Mouse (Mus musculus) spleen, adult 2 months (tissue): Measurements from ENCODE around the gene Slc12a7. TPM values are rescaled to one million over a fixed set of nuclear protein-coding genes. Genes with fewer than 3 reads are reported as not detected.

ENCODE experiments used
- DNase-seq, 2 experiments: peaks; one replicate each; pipeline versions ENCODE4 v3.0.0 to v3.0.0-alpha.2; 2012 to 2021; ENCODE audit warnings: low spot score in 2 of 2, low read depth in 1 of 2
- H3K27ac ChIP-seq: fragments of 200-500 bp; 2 replicates; pipeline ENCODE4 v1.5.1; 2012; ENCODE audit warnings: low read length, inconsistent platforms; ENCODE audit not compliant: insufficient read depth
- H3K27me3 ChIP-seq: fragments of 200-500 bp; 2 replicates; pipeline ENCODE4 v1.6.1; 2012; ENCODE audit warnings: mild to moderate bottlenecking, moderate library complexity, low read length, inconsistent platforms; ENCODE audit not compliant: control insufficient read depth, insufficient read depth
- H3K36me3 ChIP-seq: fragments of 200-500 bp; 2 replicates; pipeline ENCODE4 v1.6.1; 2012; ENCODE audit warnings: mild to moderate bottlenecking, low read length, inconsistent platforms; ENCODE audit not compliant: control insufficient read depth, insufficient read depth
- H3K4me1 ChIP-seq: fragments of 200-500 bp; 2 replicates; pipeline ENCODE4 v1.6.1; 2011; ENCODE audit warnings: inconsistent platforms; ENCODE audit not compliant: control insufficient read depth, insufficient read depth, insufficient read length
- H3K4me3 ChIP-seq: fragments of 200-500 bp; 2 replicates; pipeline ENCODE4 v1.5.1; 2011; ENCODE audit warnings: mild to moderate bottlenecking, inconsistent platforms; ENCODE audit not compliant: insufficient read depth, insufficient read length; ENCODE audit errors: extremely low read depth
- CTCF ChIP-seq: fragments of 200-500 bp; IDR thresholded peaks from 2 replicates; pipeline ENCODE4 v1.5.1; 2011; ENCODE audit warnings: mild to moderate bottlenecking, inconsistent platforms; ENCODE audit not compliant: insufficient read depth, insufficient read length, insufficient replicate concordance; ENCODE audit errors: extremely low read depth
- POLR2A ChIP-seq: fragments of 200-500 bp; IDR thresholded peaks from 2 replicates; pipeline ENCODE4 v1.6.1; 2011; ENCODE audit warnings: low read depth, low read length, inconsistent platforms
- WGBS: fragments of 180-500 bp; shearing (Covaris S2); methylation state at CpG from one replicate; pipeline ENCODE4 v1.1.7; 2018; 5-methylcytosine and 5-hydroxymethylcytosine counted together
- polyA plus RNA-seq: library from polyadenylated mRNA; depleted of rRNA; stranded (reverse); fragments of >200 nt; gene quantifications from 2 replicates; pipeline ENCODE4 v1.2.3, GENCODE M21; 2012

Gene Slc12a7
- polyA plus RNA-seq, 1 experiment: 56.2 TPM

DNA sequence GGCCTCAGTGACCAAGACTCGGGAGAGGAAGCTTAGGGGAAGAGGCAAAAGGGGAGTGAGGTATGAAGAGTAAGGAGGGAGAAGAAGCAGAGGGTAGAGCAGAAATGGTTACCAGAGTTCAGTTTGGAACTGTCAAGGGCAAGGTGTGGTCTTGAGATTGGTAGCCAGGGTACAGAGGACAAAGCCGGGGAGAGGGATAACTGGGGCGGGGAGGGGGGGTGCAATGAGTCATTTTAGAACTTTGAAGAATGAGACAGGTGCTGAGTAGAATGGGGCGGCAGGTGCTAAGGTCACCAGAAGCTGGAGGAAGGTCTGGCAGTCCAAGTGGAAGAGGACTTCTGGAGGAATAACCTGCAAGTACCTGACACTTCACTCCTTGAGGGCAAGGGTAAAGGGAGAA lies 19.7 kb upstream of the Slc12a7 start:
- TF ChIP-seq POLR2A (no peak), CTCF (no peak)
- Histone ChIP-seq H3K27me3 (no peaks in the 10 kb centered on the region), H3K36me3 (no peaks in the 10 kb centered on the region), H3K4me3 (no peak overlapping the region), H3K27ac (no peak overlapping the region), H3K4me1 (peaks cover 3% of the 10 kb centered on the region; the same call in 1 of the 2 replicates)
- WGBS: 79% methylated on average over 4 of the region's 4 CpGs
- no peak for DNase-seq

DNA sequence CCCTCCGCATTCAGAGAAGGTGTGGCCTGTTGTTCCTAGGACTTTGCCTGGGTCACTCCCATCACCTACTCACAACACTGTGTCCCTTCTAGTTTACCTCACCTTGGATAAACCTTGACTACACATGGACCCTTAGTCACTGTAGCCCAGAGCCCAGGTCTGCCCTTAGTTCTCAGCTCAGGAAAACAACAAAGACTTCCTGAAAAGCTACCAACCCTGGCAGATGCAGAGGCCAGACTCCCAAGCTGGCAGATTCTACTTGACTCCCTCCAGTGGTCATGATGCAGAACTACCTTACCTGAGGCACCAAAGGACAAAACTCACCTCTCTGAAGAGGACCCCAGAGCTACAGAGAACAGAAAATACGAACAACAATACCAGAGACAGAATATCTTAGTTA lies 18.9 kb upstream of the Slc12a7 start:
- Histone ChIP-seq H3K36me3 (no peaks in the 10 kb centered on the region), H3K4me3 (no peak overlapping the region), H3K27me3 (no peaks in the 10 kb centered on the region), H3K4me1 (0 out of 2 replicates have a peak, but pooled peaks cover 3% of the 10 kb centered on the region), H3K27ac (no peak overlapping the region)
- TF ChIP-seq CTCF (peak; percentile 35; the same call in 1 of the 2 replicates), POLR2A (no peak)
- DNase-seq: peak in 1 of 2 experiments; percentile 27
- WGBS: 64% methylated on average over 2 of the region's 2 CpGs

DNA sequence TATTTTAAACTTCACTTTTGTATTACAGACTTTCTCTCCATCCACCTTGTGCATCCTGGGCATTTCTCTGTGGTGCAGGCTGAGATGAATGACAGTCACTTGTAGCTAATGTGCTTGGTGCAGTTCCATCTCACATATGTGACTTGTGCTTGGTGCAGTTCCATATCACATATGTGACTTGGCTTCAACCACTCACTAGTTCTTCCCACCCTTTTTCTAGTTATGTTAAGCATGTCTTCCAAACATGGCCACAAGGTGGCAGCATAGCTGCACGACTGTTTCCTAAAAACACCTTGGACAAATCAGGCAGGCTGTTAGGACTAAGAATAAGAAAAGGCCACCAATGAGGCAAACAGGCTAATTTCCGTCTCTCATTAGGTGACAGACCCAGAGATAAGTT lies 14.7 kb upstream of the Slc12a7 start:
- no peaks in the 10 kb centered on the region for H3K36me3 ChIP-seq
- no peaks in the 10 kb centered on the region for H3K4me1 ChIP-seq
- TF ChIP-seq CTCF (peak; percentile 68; the same call in 1 of the 2 replicates), POLR2A (no peak)
- no peak overlapping the region for H3K4me3 ChIP-seq
- no peak overlapping the region for H3K27ac ChIP-seq
- 5% methylated on average over 2 of the region's 2 CpGs for WGBS
- no peaks in the 10 kb centered on the region for H3K27me3 ChIP-seq
- peak; percentile 64 to 72 for DNase-seq

DNA sequence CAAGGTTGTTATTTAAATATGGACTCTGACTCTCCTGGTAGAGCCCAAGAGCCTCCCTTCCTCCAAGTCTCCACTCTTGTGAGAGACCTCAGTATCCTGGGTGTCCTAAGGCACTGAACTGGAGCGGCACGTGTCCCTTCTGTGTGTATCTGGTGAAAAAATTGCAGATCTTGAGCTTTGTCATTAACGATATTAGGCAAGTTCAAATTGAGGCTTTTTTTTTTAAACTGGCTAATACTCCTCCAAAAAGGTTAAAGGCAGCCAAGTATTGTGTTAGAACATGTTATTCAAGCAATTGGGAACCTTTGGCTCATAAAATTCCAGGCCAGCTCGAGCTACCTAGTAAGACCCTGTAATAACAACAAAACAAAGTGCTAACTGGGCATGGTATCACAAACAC lies 12.7 kb upstream of the Slc12a7 start:
- H3K27ac ChIP-seq: no peak overlapping the region
- no peaks in the 10 kb centered on the region for H3K4me1 ChIP-seq
- H3K4me3 ChIP-seq: no peak overlapping the region
- no peak for DNase-seq
- WGBS: 82% methylated on average over 4 of the region's 4 CpGs
- H3K36me3 ChIP-seq: no peaks in the 10 kb centered on the region
- no peaks in the 10 kb centered on the region for H3K27me3 ChIP-seq
- TF ChIP-seq CTCF: no peak
- TF ChIP-seq POLR2A: no peak

DNA sequence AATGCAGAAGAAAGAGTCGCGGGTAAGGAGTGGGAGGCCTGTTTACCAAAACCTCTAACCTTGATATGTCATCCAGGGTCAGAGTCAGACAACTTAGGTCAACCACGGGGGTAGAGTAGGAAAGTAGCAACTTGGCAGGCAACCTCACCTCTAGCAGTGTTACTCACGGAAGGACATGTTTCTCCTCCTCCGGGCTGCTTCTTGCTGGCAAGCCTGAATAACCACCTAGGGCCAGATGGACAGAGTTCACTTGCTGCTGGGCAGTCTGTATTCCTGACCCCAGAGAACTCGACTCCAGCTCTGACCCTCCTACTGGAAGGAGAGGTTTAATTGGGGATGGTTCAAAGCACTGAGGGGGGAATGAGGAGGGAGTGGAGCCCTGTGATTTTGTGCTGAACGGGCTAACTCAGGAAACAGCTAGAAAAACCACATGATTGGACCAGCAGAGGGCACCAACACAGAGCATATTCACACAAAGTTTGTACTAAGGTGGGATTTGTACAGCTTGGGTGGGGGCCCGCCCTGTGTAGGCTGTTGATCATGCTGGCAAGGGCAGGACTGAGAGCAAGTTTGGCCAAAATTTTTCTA lies 9.7 kb upstream of the Slc12a7 start:
- peak in 1 of 2 experiments; percentile 20 for DNase-seq
- Histone ChIP-seq H3K4me3 (no peak overlapping the region), H3K27ac (no peak overlapping the region), H3K4me1 (no peaks in the 10 kb centered on the region), H3K27me3 (no peaks in the 10 kb centered on the region), H3K36me3 (no peaks in the 10 kb centered on the region)
- 42% methylated on average over 8 of the region's 8 CpGs for WGBS
- TF ChIP-seq CTCF (peak; percentile 33; the same call in 1 of the 2 replicates), POLR2A (no peak)

DNA sequence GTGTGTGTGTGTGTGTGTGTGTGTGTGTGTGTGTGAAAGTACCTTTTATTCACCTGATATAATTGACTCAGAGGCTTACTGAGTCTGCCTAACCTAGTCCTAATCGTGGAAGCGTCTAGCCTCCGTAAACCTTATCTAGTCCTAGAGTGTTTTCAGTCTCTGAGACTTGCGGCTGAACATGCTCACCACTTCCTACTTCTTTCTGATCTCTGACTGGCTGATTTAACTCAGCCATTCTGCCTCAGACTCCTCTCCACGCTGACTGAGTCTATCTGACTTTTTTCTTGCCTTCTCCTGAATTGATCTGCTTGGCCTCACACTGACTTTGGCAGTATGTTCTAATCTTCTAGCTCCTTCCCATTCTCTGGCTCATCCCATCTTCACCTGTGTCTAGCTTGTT lies 7.6 kb upstream of the Slc12a7 start:
- no peaks in the 10 kb centered on the region for H3K36me3 ChIP-seq
- no peak overlapping the region; the same call in 1 of the 2 replicates for H3K27ac ChIP-seq
- no peak for DNase-seq
- no peak for TF ChIP-seq CTCF
- TF ChIP-seq POLR2A: no peak
- H3K4me3 ChIP-seq: no peak overlapping the region
- WGBS: 3% methylated on average over 5 of the region's 5 CpGs
- H3K4me1 ChIP-seq: no peaks in the 10 kb centered on the region
- no peaks in the 10 kb centered on the region for H3K27me3 ChIP-seq

DNA sequence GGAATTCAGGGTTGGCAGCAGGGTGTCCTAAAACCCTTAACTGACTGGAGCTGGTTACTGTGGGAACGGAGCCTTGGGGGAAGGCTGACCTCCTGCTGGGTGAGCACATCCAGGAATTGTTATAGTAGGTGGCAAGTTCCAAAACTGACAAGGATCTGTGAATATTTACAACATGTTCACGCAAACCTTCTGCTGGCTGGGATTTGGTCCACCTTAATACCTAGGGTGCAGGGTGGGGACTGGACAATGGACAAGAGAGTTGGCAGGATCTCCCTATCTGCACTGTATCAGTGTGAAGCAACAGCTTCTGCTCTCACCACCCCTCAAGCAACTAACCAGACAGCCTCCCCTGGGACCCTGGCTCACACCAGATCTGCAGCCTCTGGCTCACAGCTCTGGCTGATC lies 5.3 kb upstream of the Slc12a7 start:
- Histone ChIP-seq H3K27ac (no peak overlapping the region), H3K4me1 (peaks cover 2% of the 10 kb centered on the region; the same call in 1 of the 2 replicates), H3K36me3 (no peaks in the 10 kb centered on the region), H3K4me3 (no peak overlapping the region), H3K27me3 (no peaks in the 10 kb centered on the region)
- TF ChIP-seq POLR2A: no peak
- 85% methylated on average over 2 of the region's 2 CpGs for WGBS
- no peak for DNase-seq
